Mouse (Mus musculus) liver, embryonic 16.5 days (tissue): Measurements from ENCODE around the gene Pmfbp1. TPM values are rescaled to one million over a fixed set of nuclear protein-coding genes. Genes with fewer than 3 reads are reported as not detected.

Source experiments
- ATAC-seq: fragments of 200-750 bp; cut with Nextera tagmentation; 2 replicates; pipeline ENCODE4 v1.8.0; 2017; ENCODE audit warnings: low read depth, mild to moderate bottlenecking, moderate number of reproducible peaks, moderate library complexity
- H3K27ac ChIP-seq: fragments of 300-500 bp; sonication (generic); 2 replicates; pipeline ENCODE4 v1.5.1; 2014; ENCODE audit warnings: mild to moderate bottlenecking, low read length
- H3K27me3 ChIP-seq: fragments of 300-500 bp; sonication (generic); 2 replicates; pipeline ENCODE4 v1.6.1; 2014; ENCODE audit warnings: low read depth, low read length, mixed read lengths; ENCODE audit not compliant: control insufficient read depth, insufficient read depth
- H3K36me3 ChIP-seq: fragments of 300-500 bp; sonication (generic); 2 replicates; pipeline ENCODE4 v1.6.1; 2014; ENCODE audit warnings: mild to moderate bottlenecking; ENCODE audit not compliant: control insufficient read depth, insufficient read depth
- H3K4me1 ChIP-seq: fragments of 300-500 bp; sonication (generic); 2 replicates; pipeline ENCODE4 v1.6.1; 2014; ENCODE audit warnings: low read depth, low read length, mixed read lengths; ENCODE audit not compliant: control insufficient read depth
- H3K4me2 ChIP-seq: fragments of 300-500 bp; sonication (generic); 2 replicates; pipeline ENCODE4 v1.6.1; 2014; ENCODE audit warnings: low read depth, low read length, mixed read lengths
- H3K4me3 ChIP-seq: fragments of 300-500 bp; sonication (generic); 2 replicates; pipeline ENCODE4 v1.5.1; 2014; ENCODE audit warnings: low read depth, mild to moderate bottlenecking, low read length
- H3K9ac ChIP-seq: fragments of 300-500 bp; sonication (generic); 2 replicates; pipeline ENCODE4 v1.6.1; 2014; ENCODE audit warnings: low read depth, low read length
- H3K9me3 ChIP-seq: fragments of 300-500 bp; sonication (generic); replicated peaks from 2 replicates; pipeline ENCODE4 v1.6.1; 2016; ENCODE audit warnings: low read length; ENCODE audit not compliant: control insufficient read depth
- WGBS: fragments of 180-500 bp; shearing (Covaris S2); extraction: QIAGEN DNeasy Blood & Tissue Kit; methylation state at CpG from one replicate; pipeline ENCODE4 v1.1.7; 2014; ENCODE audit not compliant: insufficient replicate concordance; 5-methylcytosine and 5-hydroxymethylcytosine counted together
- polyA plus RNA-seq: library from polyadenylated mRNA; unstranded; fragments of >200 nt; fragmentation: Nextera tagmentation; extraction: Ambion mirVana; gene quantifications from 2 replicates; pipeline ENCODE4 v1.2.1, GENCODE M21; 2015

Gene Pmfbp1
- polyA plus RNA-seq, 1 experiment from 2014 or later, result not detected

DNA sequence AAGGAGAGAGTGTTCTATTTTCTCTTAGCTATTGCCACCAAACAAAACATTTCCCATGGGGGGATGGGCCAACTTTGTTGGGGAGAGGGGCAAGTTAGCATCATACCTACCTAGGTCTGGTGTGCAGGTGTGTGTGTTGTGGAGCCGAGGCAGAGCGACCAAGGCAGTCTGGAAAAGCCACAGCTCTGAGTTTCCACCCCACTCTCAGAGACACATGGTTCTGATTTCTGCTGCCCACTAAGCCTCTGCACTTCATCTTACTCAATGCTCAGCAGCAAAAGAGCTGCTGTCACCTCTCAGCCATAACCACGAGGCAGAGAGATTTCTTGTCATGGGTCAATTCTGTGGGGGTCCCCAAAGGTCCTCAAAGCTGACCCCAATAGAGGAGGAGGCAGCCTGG is 28.8 kb upstream of the Pmfbp1 start:
- no peaks in the 10 kb centered on the region for H3K36me3 ChIP-seq
- no peaks in the 10 kb centered on the region for H3K4me1 ChIP-seq
- no peak for ATAC-seq
- WGBS, result 65% methylated on average over 3 of the region's 3 CpGs
- H3K27ac ChIP-seq, result no peak overlapping the region
- no peak overlapping the region for H3K4me3 ChIP-seq
- H3K4me2 ChIP-seq, result no peak overlapping the region
- H3K27me3 ChIP-seq, result no peaks in the 10 kb centered on the region
- H3K9me3 ChIP-seq, result no peaks in the 10 kb centered on the region
- H3K9ac ChIP-seq, result no peak overlapping the region

DNA sequence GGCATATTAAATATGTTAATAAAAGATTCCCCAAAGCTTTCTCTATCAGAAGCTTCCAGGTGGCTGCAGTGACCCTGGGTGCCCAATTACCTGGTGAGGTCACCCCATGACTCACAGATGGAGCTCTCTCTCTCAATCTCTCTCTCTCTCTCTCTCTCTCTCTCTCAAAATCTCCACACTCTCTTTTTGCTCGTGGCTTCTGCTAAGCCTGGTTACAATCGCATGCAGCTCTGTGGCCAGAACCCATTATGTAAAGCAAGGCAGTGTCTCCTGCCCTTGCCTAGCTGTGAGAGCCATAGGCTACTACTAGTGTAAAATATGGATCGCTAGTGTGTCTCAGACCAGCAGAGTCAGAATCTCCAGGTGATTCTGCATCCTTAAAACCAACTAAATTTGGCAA is 28.1 kb upstream of the Pmfbp1 start:
- 50% methylated on average over 3 of the region's 3 CpGs for WGBS
- ATAC-seq, result no peak

GRCm38 (mm10) chr8:109467516-109467915 is 26.3 kb upstream of the Pmfbp1 start:
- Histone ChIP-seq H3K4me3 (no peak overlapping the region), H3K36me3 (no peaks in the 10 kb centered on the region), H3K4me2 (no peak overlapping the region), H3K9me3 (no peaks in the 10 kb centered on the region), H3K27ac (no peak overlapping the region), H3K9ac (no peak overlapping the region), H3K27me3 (no peaks in the 10 kb centered on the region), H3K4me1 (no peaks in the 10 kb centered on the region)
- ATAC-seq, result no peak
- WGBS, result 42% methylated on average over 5 of the region's 5 CpGs

More for the DNA sequence above, 28.1 kb upstream of the Pmfbp1 start:
- no peak overlapping the region for H3K4me2 ChIP-seq
- no peaks in the 10 kb centered on the region for H3K9me3 ChIP-seq
- no peaks in the 10 kb centered on the region for H3K36me3 ChIP-seq
- H3K27me3 ChIP-seq, result no peaks in the 10 kb centered on the region
- H3K4me3 ChIP-seq, result no peak overlapping the region
- no peak overlapping the region for H3K27ac ChIP-seq
- no peaks in the 10 kb centered on the region for H3K4me1 ChIP-seq
- H3K9ac ChIP-seq, result no peak overlapping the region

DNA sequence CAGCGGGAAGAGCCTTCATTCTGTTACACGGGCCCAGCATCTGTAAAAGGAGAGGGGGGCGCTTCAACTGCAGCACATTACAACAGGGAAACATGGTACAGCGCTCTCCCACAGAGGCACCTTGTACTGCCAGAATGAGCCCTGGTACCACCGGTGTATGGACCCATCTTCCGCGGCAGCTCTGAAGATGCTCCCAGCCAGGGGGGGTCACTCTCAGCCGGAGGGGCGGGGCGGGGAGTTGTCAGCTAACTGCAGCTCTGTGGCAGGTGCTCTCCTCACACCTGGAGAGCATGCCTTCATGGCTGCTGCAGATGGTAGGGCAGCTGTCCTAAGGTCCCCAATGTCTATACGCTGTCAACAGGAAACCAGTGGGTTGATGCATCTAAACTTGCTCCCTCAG is 25.7 kb upstream of the Pmfbp1 start:
- WGBS, result 74% methylated on average over 11 of the region's 11 CpGs
- ATAC-seq, result no peak
- H3K36me3 ChIP-seq, result no peaks in the 10 kb centered on the region
- no peaks in the 10 kb centered on the region for H3K9me3 ChIP-seq
- no peaks in the 10 kb centered on the region for H3K4me1 ChIP-seq
- no peak overlapping the region for H3K9ac ChIP-seq
- H3K4me2 ChIP-seq, result no peak overlapping the region
- no peak overlapping the region for H3K27ac ChIP-seq
- H3K27me3 ChIP-seq, result no peaks in the 10 kb centered on the region
- H3K4me3 ChIP-seq, result no peak overlapping the region

GRCm38 (mm10) chr8:109471876-109472275 is 22.0 kb upstream of the Pmfbp1 start:
- no peak overlapping the region for H3K4me3 ChIP-seq
- no peak overlapping the region for H3K27ac ChIP-seq
- no peak for ATAC-seq
- H3K4me1 ChIP-seq, result no peaks in the 10 kb centered on the region
- no peaks in the 10 kb centered on the region for H3K9me3 ChIP-seq
- no peaks in the 10 kb centered on the region for H3K36me3 ChIP-seq
- WGBS, result 68% methylated on average over 6 of the region's 6 CpGs
- no peaks in the 10 kb centered on the region for H3K27me3 ChIP-seq
- no peak overlapping the region for H3K4me2 ChIP-seq
- no peak overlapping the region for H3K9ac ChIP-seq

DNA sequence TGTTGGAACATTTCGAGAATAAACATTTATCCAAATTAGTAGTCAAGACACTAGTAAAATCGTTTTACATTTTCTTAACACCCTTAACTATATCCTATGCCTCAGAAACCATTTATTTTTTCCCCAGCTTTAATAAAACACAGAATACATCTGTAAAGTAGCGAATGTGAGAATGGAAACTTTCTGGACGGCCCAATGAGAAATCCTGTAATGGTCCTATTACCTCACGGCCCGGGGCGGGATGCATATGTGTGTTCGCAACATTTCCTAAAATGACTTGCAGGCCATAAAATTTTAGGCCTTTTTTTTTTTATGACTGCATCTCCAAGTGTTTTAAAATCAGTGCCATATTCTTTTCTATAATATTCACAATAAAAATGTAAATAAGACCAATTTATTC is 21.4 kb upstream of the Pmfbp1 start:
- 68% methylated on average over 8 of the region's 8 CpGs for WGBS
- Histone ChIP-seq H3K27ac (no peak overlapping the region), H3K4me3 (no peak overlapping the region), H3K36me3 (no peaks in the 10 kb centered on the region), H3K4me1 (no peaks in the 10 kb centered on the region), H3K9ac (no peak overlapping the region), H3K4me2 (no peak overlapping the region), H3K9me3 (no peaks in the 10 kb centered on the region), H3K27me3 (no peaks in the 10 kb centered on the region)
- ATAC-seq, result no peak

DNA sequence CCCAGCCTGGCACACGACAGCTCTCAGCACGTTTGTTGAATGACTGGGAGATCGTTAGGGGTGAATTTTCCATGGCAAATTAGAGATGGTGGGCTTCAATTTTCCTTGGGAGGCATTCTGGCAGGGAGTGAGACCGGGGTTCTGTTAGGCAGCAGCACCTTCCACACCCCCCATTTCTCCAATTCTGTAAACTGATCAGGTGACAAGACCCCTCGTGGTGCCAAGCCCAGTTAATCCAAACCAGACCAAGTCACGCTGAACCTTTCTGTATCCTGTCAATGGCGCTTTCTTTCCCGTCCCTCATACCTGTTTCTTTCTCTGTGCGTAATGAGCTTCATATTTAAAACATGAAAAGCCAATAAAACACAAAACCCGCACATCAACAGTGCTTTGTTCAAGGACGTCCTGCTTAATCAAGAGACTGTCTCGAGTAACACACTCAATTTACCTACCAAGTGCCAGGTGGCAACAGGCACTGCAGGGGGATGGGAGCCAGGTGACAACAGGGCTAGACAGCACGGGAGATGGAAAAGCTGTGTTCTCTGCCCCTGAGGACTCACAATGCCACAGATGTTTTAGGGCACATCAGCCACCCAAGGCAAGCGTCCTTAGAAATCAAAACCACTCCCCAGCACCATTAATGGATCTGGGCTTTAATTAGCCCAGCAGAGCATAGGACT is 19.2 kb upstream of the Pmfbp1 start:
- Histone ChIP-seq H3K27ac (no peak overlapping the region), H3K4me1 (no peaks in the 10 kb centered on the region), H3K4me2 (no peak overlapping the region), H3K27me3 (no peaks in the 10 kb centered on the region), H3K36me3 (no peaks in the 10 kb centered on the region), H3K4me3 (no peak overlapping the region), H3K9me3 (no peaks in the 10 kb centered on the region), H3K9ac (no peak overlapping the region)
- 53% methylated on average over 14 of the region's 14 CpGs for WGBS
- no peak for ATAC-seq

DNA sequence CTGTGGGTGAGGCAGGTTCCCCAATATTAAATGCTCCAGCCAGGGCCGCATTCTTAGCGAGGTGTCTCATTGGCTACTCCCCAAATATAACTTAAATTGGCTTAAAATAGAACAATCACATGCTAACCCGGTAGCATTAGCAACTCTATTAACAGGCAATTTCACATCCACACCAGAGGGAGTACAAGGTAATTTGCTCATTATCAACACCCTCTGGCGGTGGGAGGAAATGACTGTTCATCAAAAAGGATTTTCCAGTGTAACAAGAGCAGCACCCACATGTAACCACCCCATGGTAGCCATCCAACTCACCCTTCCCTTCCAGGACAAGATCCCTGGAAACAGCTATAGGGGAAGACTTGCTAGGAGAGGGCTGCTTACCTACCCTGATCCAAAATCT is 18.4 kb upstream of the Pmfbp1 start:
- no peak overlapping the region for H3K9ac ChIP-seq
- H3K9me3 ChIP-seq, result no peaks in the 10 kb centered on the region
- WGBS, result 59% methylated on average over 4 of the region's 4 CpGs
- H3K4me2 ChIP-seq, result no peak overlapping the region
- no peak overlapping the region for H3K27ac ChIP-seq
- H3K4me3 ChIP-seq, result no peak overlapping the region
- H3K4me1 ChIP-seq, result no peaks in the 10 kb centered on the region
- no peaks in the 10 kb centered on the region for H3K36me3 ChIP-seq
- no peaks in the 10 kb centered on the region for H3K27me3 ChIP-seq
- no peak for ATAC-seq

GRCm38 (mm10) chr8:109478586-109478985 is 15.2 kb upstream of the Pmfbp1 start:
- H3K36me3 ChIP-seq, result no peaks in the 10 kb centered on the region
- no peak overlapping the region for H3K4me3 ChIP-seq
- no peaks in the 10 kb centered on the region for H3K27me3 ChIP-seq
- no peaks in the 10 kb centered on the region for H3K9me3 ChIP-seq
- H3K4me1 ChIP-seq, result no peaks in the 10 kb centered on the region
- H3K9ac ChIP-seq, result no peak overlapping the region
- 62% methylated on average over 6 of the region's 6 CpGs for WGBS
- no peak for ATAC-seq
- no peak overlapping the region for H3K27ac ChIP-seq
- no peak overlapping the region for H3K4me2 ChIP-seq
